Mouse (Mus musculus) heart, embryonic 10.5 days (tissue): ENCODE measurements at regions not wholly inside any gene's neighbourhood (a gene's known extent, or its start where the extent isn't known, plus 50 kb on each side); places are given as distances from the start of the nearest gene placed in this dataset.
"Not testable (repeated sequence)": the region's sequence is repeated elsewhere in the genome, so short reads cannot be mapped to it uniquely, and the experiment has no call there.

Source experiments
- DNase-seq: peaks from one replicate; pipeline ENCODE4 v3.0.0-alpha.2; 2017; ENCODE audit warnings: low spot score
- H3K27ac ChIP-seq: fragments of 300-500 bp; sonication (generic); 2 replicates; pipeline ENCODE4 v1.5.1; 2016; ENCODE audit warnings: mild to moderate bottlenecking
- H3K27me3 ChIP-seq: fragments of 300-500 bp; sonication (generic); 2 replicates; pipeline ENCODE4 v1.6.1; 2016; ENCODE audit warnings: mild to moderate bottlenecking; ENCODE audit not compliant: poor library complexity, insufficient read depth, severe bottlenecking
- H3K36me3 ChIP-seq: fragments of 300-500 bp; sonication (generic); 2 replicates; pipeline ENCODE4 v1.6.1; 2016; ENCODE audit warnings: mild to moderate bottlenecking, moderate library complexity
- H3K4me1 ChIP-seq: fragments of 300-500 bp; sonication (generic); 2 replicates; pipeline ENCODE4 v1.6.1; 2016; ENCODE audit warnings: mild to moderate bottlenecking
- H3K4me3 ChIP-seq: fragments of 300-500 bp; sonication (generic); 2 replicates; pipeline ENCODE4 v1.5.1; 2016; ENCODE audit warnings: mild to moderate bottlenecking, moderate library complexity
- H3K9me3 ChIP-seq: fragments of 300-500 bp; sonication (generic); 2 replicates; pipeline ENCODE4 v1.6.1; 2016; ENCODE audit warnings: mild to moderate bottlenecking, moderate library complexity
- WGBS: fragments of 180-500 bp; shearing (Covaris S2); methylation state at CpG from one replicate; pipeline ENCODE4 v1.1.7; 2016; 5-methylcytosine and 5-hydroxymethylcytosine counted together

GRCm38 (mm10) chr8:4934551-4934950 lies 155.2 kb upstream of the Shcbp1 start:
- Histone ChIP-seq H3K4me3 (no peak overlapping the region), H3K27ac (no peak overlapping the region), H3K9me3 (no peaks in the 10 kb centered on the region), H3K4me1 (no peaks in the 10 kb centered on the region), H3K36me3 (no peaks in the 10 kb centered on the region), H3K27me3 (no peaks in the 10 kb centered on the region)
- no peak for DNase-seq

GRCm38 (mm10) chr8:4934035-4934434 lies 154.7 kb upstream of the Shcbp1 start:
- DNase-seq = no peak
- Histone ChIP-seq H3K4me1 (no peaks in the 10 kb centered on the region), H3K9me3 (no peaks in the 10 kb centered on the region), H3K36me3 (no peaks in the 10 kb centered on the region), H3K27me3 (no peaks in the 10 kb centered on the region), H3K27ac (no peak overlapping the region), H3K4me3 (no peak overlapping the region)
- WGBS = 62% methylated on average over 2 of the region's 2 CpGs

- Histone ChIP-seq H3K4me3 (no peak overlapping the region), H3K27ac (no peak overlapping the region), H3K9me3 (no peaks in the 10 kb centered on the region), H3K4me1 (no peaks in the 10 kb centered on the region), H3K27me3 (no peaks in the 10 kb centered on the region), H3K36me3 (no peaks in the 10 kb centered on the region)
- DNase-seq = no peak
Measured at GRCm38 (mm10) chr8:4916447-4916846, 137.1 kb upstream of the Shcbp1 start.

- Histone ChIP-seq H3K36me3 (no peaks in the 10 kb centered on the region), H3K9me3 (no peaks in the 10 kb centered on the region), H3K27me3 (no peaks in the 10 kb centered on the region), H3K4me3 (no peak overlapping the region), H3K4me1 (no peaks in the 10 kb centered on the region), H3K27ac (no peak overlapping the region)
- no peak for DNase-seq
- WGBS = 72% methylated on average over 2 of the region's 2 CpGs
Measured at GRCm38 (mm10) chr8:4895046-4895445, 115.7 kb upstream of the Shcbp1 start.

- 79% methylated on average over 7 of the region's 7 CpGs for WGBS
- not testable (repeated sequence) for H3K4me3 ChIP-seq, H3K9me3 ChIP-seq, DNase-seq, H3K27ac ChIP-seq, H3K4me1 ChIP-seq, H3K27me3 ChIP-seq, H3K36me3 ChIP-seq
Measured at GRCm38 (mm10) chr8:4868761-4869160, 89.4 kb upstream of the Shcbp1 start.

GRCm38 (mm10) chr8:4839087-4839486 lies 59.7 kb upstream of the Shcbp1 start:
- Histone ChIP-seq H3K36me3 (no peaks in the 10 kb centered on the region), H3K4me1 (no peaks in the 10 kb centered on the region), H3K9me3 (no peaks in the 10 kb centered on the region), H3K27ac (no peak overlapping the region), H3K27me3 (0 out of 2 replicates have a peak, but pooled peaks cover 4% of the 10 kb centered on the region), H3K4me3 (no peak overlapping the region)
- 56% methylated on average over 3 of the region's 3 CpGs for WGBS
- peak; percentile 76 for DNase-seq

GRCm38 (mm10) chr8:4838527-4838926 lies 59.2 kb upstream of the Shcbp1 start:
- Histone ChIP-seq H3K9me3 (no peaks in the 10 kb centered on the region), H3K36me3 (no peaks in the 10 kb centered on the region), H3K27me3 (0 out of 2 replicates have a peak, but pooled peaks cover 4% of the 10 kb centered on the region), H3K27ac (no peak overlapping the region), H3K4me1 (no peaks in the 10 kb centered on the region), H3K4me3 (no peak overlapping the region)
- no peak for DNase-seq

- 0 out of 2 replicates have a peak, but pooled peaks cover 4% of the 10 kb centered on the region for H3K27me3 ChIP-seq
- no peak for DNase-seq
- 85% methylated on average over 2 of the region's 2 CpGs for WGBS
- H3K9me3 ChIP-seq = no peaks in the 10 kb centered on the region
- H3K4me1 ChIP-seq = no peaks in the 10 kb centered on the region
- H3K27ac ChIP-seq = no peak overlapping the region
- H3K4me3 ChIP-seq = no peak overlapping the region
- H3K36me3 ChIP-seq = no peaks in the 10 kb centered on the region
Measured at GRCm38 (mm10) chr8:4837719-4838118, 58.4 kb upstream of the Shcbp1 start.

GRCm38 (mm10) chr8:4836651-4837050 lies 57.3 kb upstream of the Shcbp1 start:
- H3K4me3 ChIP-seq = no peak overlapping the region
- no peaks in the 10 kb centered on the region for H3K36me3 ChIP-seq
- no peaks in the 10 kb centered on the region for H3K9me3 ChIP-seq
- 0 out of 2 replicates have a peak, but pooled peaks cover 4% of the 10 kb centered on the region for H3K27me3 ChIP-seq
- WGBS = 26% methylated on average over 2 of the region's 2 CpGs
- DNase-seq = no peak
- no peak overlapping the region for H3K27ac ChIP-seq
- H3K4me1 ChIP-seq = no peaks in the 10 kb centered on the region
